Mouse (Mus musculus) bone marrow macrophage, adult 2 months (primary cell): ENCODE measurements around the gene Slc17a3.

Experiments used
- CTCF ChIP-seq: IDR thresholded peaks from 2 replicates; pipeline ENCODE4 v1.5.1; 2012; ENCODE audit warnings: low read depth, mild to moderate bottlenecking, low read length, moderate library complexity
- POLR2A ChIP-seq: IDR thresholded peaks from 2 replicates; pipeline ENCODE4 v1.6.1; 2012; ENCODE audit warnings: mild to moderate bottlenecking, low read depth, low read length, borderline replicate concordance

DNA sequence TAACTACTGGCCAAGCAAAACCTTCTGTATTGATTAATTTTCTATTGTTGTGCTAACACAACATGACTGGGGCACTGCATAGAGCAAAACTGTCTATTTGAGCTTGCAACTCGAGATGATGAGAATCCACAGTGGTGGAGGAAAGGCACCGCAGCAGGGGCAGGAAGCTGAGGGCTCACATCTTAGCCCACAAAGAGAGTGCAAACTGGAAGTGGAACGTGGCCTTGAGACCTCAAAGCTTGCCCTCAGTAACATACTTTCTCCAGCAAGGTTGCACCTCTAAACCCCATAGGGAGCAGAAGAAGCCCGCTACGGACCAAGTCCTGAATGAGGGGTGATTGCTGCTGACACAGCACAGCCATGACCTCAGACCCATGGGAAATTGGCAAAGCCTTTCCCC is 70.9 kb downstream of the Slc17a3 start:
- TF ChIP-seq POLR2A (no peak), CTCF (no peak)
